Mouse (Mus musculus): Measurements from ENCODE around the gene H2al1o.

DNA sequence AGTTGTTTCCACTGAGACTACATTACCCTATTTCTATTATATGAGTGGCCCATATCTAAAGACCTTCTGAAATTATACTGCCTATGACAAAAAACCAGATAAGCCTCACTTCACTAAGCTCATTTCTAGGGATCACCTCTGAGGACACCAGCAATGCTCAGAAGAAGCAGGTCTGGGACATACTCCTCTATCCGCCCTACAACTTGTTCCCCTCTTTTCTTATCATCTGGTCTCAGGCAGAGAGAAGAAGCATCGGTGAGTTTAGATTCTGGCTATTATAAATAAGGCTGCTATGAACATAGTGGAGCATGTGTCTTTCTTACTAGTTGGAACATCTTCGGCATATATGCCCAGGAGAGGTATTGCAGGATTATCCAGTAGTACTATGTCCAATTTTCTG lies 35.3 kb downstream of the H2al1o start:
- TF ChIP-seq CTCF (IDR thresholded peaks at IDR 0.05; ENCODE audit: insufficient read depth, low read length) (no peak), POLR2A (IDR thresholded peaks at IDR 0.05; ENCODE audit: borderline replicate concordance, extremely low read depth, low read depth, low read length) (no peak)

Data from lung, adult 2 months (tissue).